Mouse (Mus musculus) heart, postnatal 0 days (tissue): ENCODE results near the gene Wwox.

Experiments
- CTCF ChIP-seq: IDR thresholded peaks from 2 replicates; pipeline ENCODE4 v1.5.1; 2016; ENCODE audit warnings: antibody characterized with exemption, control low read depth, low read depth
- EP300 ChIP-seq: IDR thresholded peaks from 2 replicates; pipeline ENCODE4 v1.6.1; 2016; ENCODE audit warnings: antibody characterized with exemption, low read depth

- TF ChIP-seq CTCF: no peak
- TF ChIP-seq EP300: no peak
These were observed 312.1 kb downstream of the Wwox start for GRCm38 (mm10) chr8:114751376-114752135.
